Mouse (Mus musculus) layer of hippocampus, adult 11-12 months (tissue): ENCODE measurements around the gene 4931422A03Rik.

Source experiments
- DNase-seq: peaks from one replicate; pipeline ENCODE4 v3.0.0; 2022; ENCODE audit warnings: low spot score

The 4931422A03Rik gene

DNA sequence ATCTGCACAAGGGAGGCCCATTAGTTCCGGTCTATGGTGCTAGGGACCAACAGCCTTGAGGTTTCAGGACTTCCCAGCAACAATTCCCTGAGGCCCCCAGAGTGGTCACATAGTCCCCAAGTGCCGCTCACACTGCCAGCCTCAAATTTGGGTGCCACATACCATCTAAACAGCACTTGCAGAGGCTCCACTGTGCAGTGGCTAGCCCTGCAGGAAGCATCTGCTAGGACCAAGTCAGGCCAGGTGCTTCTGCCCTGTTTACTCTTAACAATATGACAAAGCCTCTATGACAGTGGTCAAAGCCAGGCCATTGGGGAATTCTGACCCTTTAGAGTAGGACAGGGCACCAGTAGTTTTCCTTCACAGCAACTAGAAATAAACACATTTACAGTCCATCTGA lies 91.5 kb downstream of the 4931422A03Rik start:
- DNase-seq: no peak

DNA sequence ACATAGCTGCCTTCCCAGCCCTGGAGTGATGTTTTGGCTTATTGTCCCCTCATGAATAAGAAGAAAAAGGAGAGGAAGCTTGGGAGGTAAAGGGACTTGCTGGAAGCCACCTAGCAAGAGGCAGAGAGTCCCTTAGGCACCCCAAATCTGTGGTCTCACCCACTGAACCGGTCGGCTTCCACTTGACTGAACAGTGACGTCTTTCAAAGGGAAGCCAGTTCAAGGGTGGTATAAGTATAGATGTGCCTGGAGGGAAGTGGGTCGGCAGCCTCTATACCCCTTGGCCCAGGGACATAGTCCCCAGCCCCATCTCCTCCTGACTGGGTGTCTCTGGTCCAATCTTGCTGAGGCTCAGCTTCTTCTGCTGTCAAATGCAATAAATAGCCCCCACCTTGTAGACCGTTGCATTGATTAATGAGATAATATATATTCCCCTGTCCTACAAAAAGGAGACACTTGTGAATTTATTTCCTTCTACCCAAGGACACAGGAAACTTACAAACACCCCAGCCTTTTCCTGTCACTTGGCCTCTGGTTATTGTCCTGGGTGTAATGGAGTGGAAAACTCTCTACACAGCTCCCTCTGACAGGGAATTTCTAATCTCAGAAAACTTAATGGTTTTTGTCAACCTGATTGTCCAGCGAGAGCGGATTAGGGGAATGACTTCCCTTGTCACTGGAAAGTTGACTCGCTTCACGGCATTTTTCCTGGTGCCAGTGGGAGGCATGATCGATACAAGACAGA lies 92.3 kb downstream of the 4931422A03Rik start:
- no peak for DNase-seq

- DNase-seq: no peak
These were observed 93.5 kb downstream of the 4931422A03Rik start for GRCm38 (mm10) chr2:103934670-103935069.

DNA sequence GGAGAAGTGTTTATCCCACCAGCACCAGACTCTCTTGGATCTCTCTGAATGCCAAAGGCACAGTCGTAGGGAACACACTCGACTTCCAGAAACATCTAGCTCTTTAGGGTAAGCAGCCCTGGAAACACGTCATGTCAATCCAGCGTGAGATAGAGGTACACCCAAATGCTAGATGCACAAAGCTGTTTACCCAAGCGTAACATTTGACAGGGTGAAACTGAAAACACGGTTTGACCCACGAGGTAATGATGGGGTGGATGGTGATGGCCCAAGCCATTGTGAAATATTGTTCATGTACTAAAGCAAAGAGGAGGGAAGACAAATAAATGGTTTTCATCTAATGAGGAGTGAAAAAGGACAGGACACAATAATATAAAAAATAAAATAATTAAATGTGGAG lies 93.9 kb downstream of the 4931422A03Rik start:
- DNase-seq: no peak

DNA sequence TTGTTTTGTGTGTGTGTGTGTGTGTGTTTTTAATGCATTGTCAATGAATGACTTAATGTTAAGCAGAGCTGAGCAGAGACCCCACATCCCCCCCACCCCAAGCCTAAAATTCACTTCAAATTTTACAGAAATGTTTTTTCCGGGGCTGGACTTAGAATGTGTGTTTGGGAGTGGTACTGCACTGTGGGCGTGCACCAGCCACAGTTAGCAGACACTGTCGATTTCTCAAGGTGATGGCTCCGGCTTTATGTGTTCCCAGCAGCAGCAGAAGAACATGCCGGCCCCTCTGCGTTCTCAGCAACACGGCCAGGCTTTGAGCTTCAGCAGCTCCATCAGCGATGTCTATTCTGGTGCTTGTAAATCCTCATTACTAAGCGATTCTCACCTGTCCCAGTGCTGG lies 95.7 kb downstream of the 4931422A03Rik start:
- no peak for DNase-seq

DNA sequence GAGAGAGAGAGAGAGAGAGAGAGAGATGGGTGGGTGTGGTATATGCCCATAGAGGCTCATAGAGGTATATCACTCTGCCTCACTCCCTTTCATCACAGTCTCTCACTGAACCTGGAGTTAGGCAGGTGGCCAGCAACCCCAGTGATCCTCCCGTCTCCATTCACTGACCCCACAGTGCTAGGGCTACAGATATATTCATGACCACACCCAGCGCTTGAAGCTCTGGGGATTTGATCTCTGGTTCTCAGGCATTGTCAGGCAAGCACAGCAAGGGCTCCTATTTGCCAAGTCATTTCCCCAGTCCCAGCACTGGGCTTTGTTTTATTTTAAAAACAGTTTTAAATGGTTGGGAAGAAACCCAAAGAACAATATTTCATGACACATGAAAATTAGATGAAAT lies 96.1 kb downstream of the 4931422A03Rik start:
- no peak for DNase-seq

DNA sequence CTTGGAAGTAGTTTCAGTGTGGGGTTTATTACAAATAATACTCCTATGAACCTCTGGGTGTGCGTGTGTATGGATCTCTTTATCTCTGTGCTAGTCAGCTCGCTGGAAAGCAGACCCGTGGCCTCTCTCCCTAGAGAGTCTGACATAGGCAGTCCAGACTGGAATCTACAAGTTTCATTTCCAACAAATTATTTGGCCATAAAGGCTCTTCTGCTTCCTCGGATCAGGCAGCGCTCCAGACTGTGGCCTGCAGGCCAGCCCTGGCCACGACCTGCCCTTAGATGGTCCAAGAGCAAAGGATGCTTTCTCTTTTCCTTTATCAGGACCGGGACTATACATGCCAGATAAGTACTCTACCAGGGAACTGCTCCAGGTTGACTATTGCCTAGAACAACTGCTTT lies 96.7 kb downstream of the 4931422A03Rik start:
- no peak for DNase-seq

- DNase-seq: no peak
These were observed 97.7 kb downstream of the 4931422A03Rik start for GRCm38 (mm10) chr2:103930306-103931019.

- no peak for DNase-seq
These were observed 100.5 kb downstream of the 4931422A03Rik start for GRCm38 (mm10) chr2:103927610-103928145.

DNA sequence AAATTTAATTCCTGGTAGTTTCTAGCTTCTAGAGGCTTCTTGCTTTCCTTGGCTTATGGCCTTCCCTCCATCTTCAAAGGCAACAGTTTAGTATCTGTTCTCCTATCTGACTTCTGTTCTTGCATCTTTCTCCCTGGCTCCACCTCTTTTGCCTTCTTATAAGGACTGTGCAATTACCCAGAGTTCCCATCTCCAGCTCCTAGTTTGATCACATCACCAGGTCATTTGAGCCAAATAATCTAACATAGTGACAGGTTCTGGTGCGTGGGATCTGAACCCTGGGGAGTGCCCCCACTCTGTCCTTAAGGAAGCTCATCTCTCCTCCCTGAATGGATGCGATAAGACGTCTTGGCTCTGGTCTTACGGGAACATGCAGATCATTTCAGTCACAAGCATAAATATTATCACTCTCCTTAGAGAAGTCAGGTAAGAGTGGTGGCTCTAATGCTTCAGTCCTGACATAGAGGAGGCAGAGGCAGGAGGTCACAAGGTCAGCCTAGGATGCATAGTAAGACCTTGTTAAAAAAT lies 101.5 kb downstream of the 4931422A03Rik start:
- DNase-seq: no peak

DNA sequence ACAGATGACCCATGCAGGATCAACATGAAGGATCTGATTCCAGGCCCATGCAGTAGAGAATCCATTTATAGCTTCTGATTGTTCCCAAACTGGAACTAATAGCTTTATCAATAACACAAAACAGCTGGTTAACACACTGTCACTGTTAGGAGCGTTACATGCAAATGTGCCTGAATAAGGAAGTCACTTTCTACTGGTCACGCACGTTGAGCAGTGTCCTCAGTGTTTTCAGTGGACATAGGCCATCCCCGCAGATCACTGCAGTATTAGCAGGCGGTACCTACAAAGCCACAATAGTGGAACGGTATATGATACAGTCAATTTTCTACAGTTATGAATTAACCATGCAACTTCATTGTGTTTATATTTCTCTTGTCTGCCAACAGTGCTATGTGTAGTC lies 108.7 kb downstream of the 4931422A03Rik start:
- no peak for DNase-seq

- no peak for DNase-seq
These were observed 109.8 kb downstream of the 4931422A03Rik start for GRCm38 (mm10) chr2:103918375-103918774.

DNA sequence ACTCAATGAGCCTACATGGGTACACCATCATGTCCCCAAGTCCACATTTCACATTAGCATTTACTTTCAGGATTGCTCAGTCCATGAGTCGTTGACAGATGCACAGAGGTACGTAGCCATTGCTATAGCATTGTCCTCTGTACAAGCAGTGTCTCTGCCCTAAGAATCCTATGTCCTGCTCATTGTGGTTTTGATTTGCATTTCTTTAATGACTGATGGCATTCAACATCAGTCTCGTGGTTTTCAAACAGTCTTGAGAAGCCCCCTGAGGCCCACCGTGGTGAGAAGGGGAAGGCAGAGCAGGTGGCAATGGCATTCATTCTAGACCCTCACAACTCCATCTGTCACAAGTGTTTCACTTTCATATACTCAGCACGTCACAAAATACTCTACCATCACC lies 110.8 kb downstream of the 4931422A03Rik start:
- no peak for DNase-seq
